Mouse (Mus musculus): ENCODE measurements around the gene Myd88.
A peak's percentile ranks its signal among the peaks of the same experiment; 100 is the strongest.

DNA sequence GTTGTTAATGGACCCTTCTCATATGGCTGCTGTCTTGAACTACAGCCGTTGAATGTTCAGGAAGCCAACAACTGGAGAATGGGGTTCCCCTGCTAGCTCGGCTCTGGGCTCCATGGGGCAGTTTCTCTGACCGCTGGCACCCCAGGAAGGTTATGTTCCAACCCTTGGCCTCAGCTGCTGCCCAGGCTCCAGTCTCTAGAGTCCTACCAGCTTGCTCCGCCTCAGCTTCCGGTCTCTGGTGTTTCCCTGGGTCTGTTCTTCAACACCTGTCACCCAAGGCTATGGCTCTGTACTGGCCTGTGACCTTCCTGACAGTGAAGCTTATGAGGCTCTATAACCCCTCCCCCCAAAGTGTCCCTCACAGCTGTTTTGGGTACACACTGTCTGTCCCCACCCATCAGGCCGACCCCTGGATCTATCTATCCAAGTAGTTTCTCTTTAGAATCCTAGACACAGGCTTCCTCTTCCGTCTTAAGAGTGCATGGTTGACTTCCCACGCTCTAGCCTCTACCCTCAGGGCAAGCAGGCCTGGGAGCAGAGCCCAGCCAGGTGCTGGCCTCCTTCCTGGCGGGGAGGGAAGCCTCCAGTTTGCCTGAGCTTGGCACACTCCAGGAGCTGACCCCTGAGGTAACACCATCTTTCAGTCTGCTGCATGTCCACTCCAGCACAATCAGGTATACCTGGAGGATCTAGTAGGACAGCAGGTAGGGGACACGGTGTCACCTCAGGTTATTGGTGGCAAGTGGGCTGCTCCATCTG, 9.9 kb upstream of the Myd88 start:
- no peak for TF ChIP-seq POLR2A (IDR thresholded peaks at IDR 0.05; ENCODE audit: control insufficient read depth, low read depth, low read length)
- TF ChIP-seq CTCF (IDR thresholded peaks at IDR 0.05; ENCODE audit: control insufficient read depth, insufficient read depth, insufficient replicate concordance, low read depth, low read length), result 0 out of 2 replicates have a peak, but pooled peaks have one; percentile 8

All from testis, adult 2 months (tissue).